Mouse (Mus musculus): ENCODE results near the gene Ctxn1.

- TF ChIP-seq GATA1 (IDR thresholded peaks at IDR 0.05; ENCODE audit: low read length) = no peak
- no peak for TF ChIP-seq TAL1 (IDR thresholded peaks at IDR 0.05; ENCODE audit: low read length)
These were observed 6.8 kb downstream of the Ctxn1 start for GRCm38 (mm10) chr8:4252116-4252760.

Data from erythroblast, embryonic 14.5 days (primary cell).